Mouse (Mus musculus) forebrain, embryonic 14.5 days (tissue): ENCODE measurements around the gene Atxn1. TPM values are rescaled to one million over a fixed set of nuclear protein-coding genes. Genes with fewer than 3 reads are reported as not detected.

ENCODE experiments used
- ATAC-seq: fragments of 200-750 bp; cut with Nextera tagmentation; 2 replicates; pipeline ENCODE4 v1.8.0; 2017; ENCODE audit warnings: mild to moderate bottlenecking, moderate library complexity
- DNase-seq: peaks from one replicate; pipeline ENCODE4 v3.0.0-alpha.2; 2015; ENCODE audit warnings: low spot score
- H3K27ac ChIP-seq: fragments of 300-500 bp; sonication (generic); 2 replicates; pipeline ENCODE4 v1.5.1; 2014; ENCODE audit warnings: low read depth, mild to moderate bottlenecking, control low read depth, low read length, moderate library complexity
- H3K27me3 ChIP-seq: fragments of 300-500 bp; sonication (generic); replicated peaks from 2 replicates; pipeline ENCODE4 v1.6.1; 2014; ENCODE audit warnings: low read length, control low read depth, mixed read lengths; ENCODE audit not compliant: control insufficient read depth, insufficient read depth
- H3K36me3 ChIP-seq: fragments of 300-500 bp; sonication (generic); 2 replicates; pipeline ENCODE4 v1.6.1; 2014; ENCODE audit warnings: low read length, control low read depth; ENCODE audit not compliant: control insufficient read depth, insufficient read depth
- H3K4me1 ChIP-seq: fragments of 300-500 bp; sonication (generic); 2 replicates; pipeline ENCODE4 v1.6.1; 2014; ENCODE audit warnings: antibody characterized with exemption, low read length, control low read depth; ENCODE audit not compliant: control insufficient read depth, insufficient read depth
- H3K4me2 ChIP-seq: fragments of 300-500 bp; sonication (generic); 2 replicates; pipeline ENCODE4 v1.6.1; 2014; ENCODE audit warnings: mild to moderate bottlenecking, control low read depth, low read length
- H3K4me3 ChIP-seq: fragments of 300-500 bp; sonication (generic); 2 replicates; pipeline ENCODE4 v1.5.1; 2014; ENCODE audit warnings: low read depth, low read length, control low read depth
- H3K9ac ChIP-seq: fragments of 300-500 bp; sonication (generic); 2 replicates; pipeline ENCODE4 v1.6.1; 2014; ENCODE audit warnings: mild to moderate bottlenecking, low read length, control low read depth, moderate library complexity
- H3K9me3 ChIP-seq: fragments of 300-500 bp; sonication (generic); replicated peaks from 2 replicates; pipeline ENCODE4 v1.6.1; 2016; ENCODE audit warnings: low read length, control low read depth, mixed read lengths; ENCODE audit not compliant: control insufficient read depth
- WGBS: fragments of 180-500 bp; shearing (Covaris S2); extraction: QIAGEN DNeasy Blood & Tissue Kit; methylation state at CpG from one replicate; pipeline ENCODE4 v1.1.7; 2014; 5-methylcytosine and 5-hydroxymethylcytosine counted together
- polyA plus RNA-seq: library from polyadenylated mRNA; unstranded; fragments of >200 nt; fragmentation: Nextera tagmentation; extraction: Ambion mirVana; gene quantifications from 2 replicates; pipeline ENCODE4 v1.2.1, GENCODE M21; 2014

The Atxn1 gene
- polyA plus RNA-seq, 1 experiment from 2014 or later = 4.3 TPM

GRCm38 (mm10) chr13:45861098-45861580, 103.7 kb downstream of the Atxn1 start:
- Histone ChIP-seq H3K4me3 (no peak overlapping the region), H3K4me1 (0 out of 2 replicates have a peak, but pooled peaks cover 3% of the 10 kb centered on the region), H3K27ac (no peak overlapping the region), H3K4me2 (no peak overlapping the region), H3K36me3 (no peaks in the 10 kb centered on the region), H3K9ac (no peak overlapping the region), H3K9me3 (no peaks in the 10 kb centered on the region), H3K27me3 (no peaks in the 10 kb centered on the region)
- DNase-seq (no peak), ATAC-seq (no peak)
- 26% methylated on average over 10 of the region's 10 CpGs for WGBS

- H3K36me3 ChIP-seq = no peaks in the 10 kb centered on the region
- no peaks in the 10 kb centered on the region for H3K27me3 ChIP-seq
- 89% methylated on average over 12 of the region's 12 CpGs for WGBS
- no peak overlapping the region for H3K9ac ChIP-seq
- no peak for ATAC-seq
- DNase-seq = no peak
- H3K27ac ChIP-seq = no peak overlapping the region
- H3K4me2 ChIP-seq = no peak overlapping the region
- no peaks in the 10 kb centered on the region for H3K9me3 ChIP-seq
- 0 out of 2 replicates have a peak, but pooled peaks cover 3% of the 10 kb centered on the region for H3K4me1 ChIP-seq
- no peak overlapping the region for H3K4me3 ChIP-seq
Measured at GRCm38 (mm10) chr13:45859081-45859709, 105.6 kb downstream of the Atxn1 start.

- Histone ChIP-seq H3K9me3 (no peaks in the 10 kb centered on the region), H3K27ac (no peak overlapping the region), H3K9ac (no peak overlapping the region), H3K4me1 (0 out of 2 replicates have a peak, but pooled peaks cover 3% of the 10 kb centered on the region), H3K4me3 (no peak overlapping the region), H3K36me3 (no peaks in the 10 kb centered on the region), H3K27me3 (no peaks in the 10 kb centered on the region), H3K4me2 (no peak overlapping the region)
- ATAC-seq = no peak
- DNase-seq = no peak
- 93% methylated on average over 8 of the region's 8 CpGs for WGBS
Measured at GRCm38 (mm10) chr13:45857416-45857815, 107.4 kb downstream of the Atxn1 start.

GRCm38 (mm10) chr13:45854531-45854930, 110.3 kb downstream of the Atxn1 start:
- Histone ChIP-seq H3K9me3 (no peaks in the 10 kb centered on the region), H3K36me3 (no peaks in the 10 kb centered on the region), H3K4me3 (no peak overlapping the region), H3K27ac (no peak overlapping the region), H3K9ac (no peak overlapping the region), H3K27me3 (no peaks in the 10 kb centered on the region), H3K4me1 (no peaks in the 10 kb centered on the region), H3K4me2 (no peak overlapping the region)
- 72% methylated on average over 5 of the region's 5 CpGs for WGBS
- ATAC-seq = no peak
- DNase-seq = no peak

- no peak overlapping the region for H3K4me2 ChIP-seq
- no peak overlapping the region for H3K4me3 ChIP-seq
- no peak overlapping the region for H3K9ac ChIP-seq
- DNase-seq (no peak), ATAC-seq (no peak)
- H3K4me1 ChIP-seq = no peaks in the 10 kb centered on the region
- 77% methylated on average over 6 of the region's 6 CpGs for WGBS
- H3K27ac ChIP-seq = no peak overlapping the region
- no peaks in the 10 kb centered on the region for H3K9me3 ChIP-seq
- no peaks in the 10 kb centered on the region for H3K36me3 ChIP-seq
- no peaks in the 10 kb centered on the region for H3K27me3 ChIP-seq
Measured at GRCm38 (mm10) chr13:45853691-45854090, 111.1 kb downstream of the Atxn1 start.

- Histone ChIP-seq H3K27ac (no peak overlapping the region), H3K36me3 (no peaks in the 10 kb centered on the region), H3K4me2 (no peak overlapping the region), H3K9me3 (no peaks in the 10 kb centered on the region), H3K4me3 (no peak overlapping the region), H3K27me3 (no peaks in the 10 kb centered on the region), H3K4me1 (no peaks in the 10 kb centered on the region), H3K9ac (no peak overlapping the region)
- 93% methylated on average over 2 of the region's 2 CpGs for WGBS
- ATAC-seq (no peak), DNase-seq (no peak)
Measured at GRCm38 (mm10) chr13:45852288-45852687, 112.5 kb downstream of the Atxn1 start.

GRCm38 (mm10) chr13:45851746-45852145, 113.1 kb downstream of the Atxn1 start:
- H3K4me2 ChIP-seq = no peak overlapping the region
- 96% methylated on average over 2 of the region's 2 CpGs for WGBS
- H3K9me3 ChIP-seq = no peaks in the 10 kb centered on the region
- H3K27me3 ChIP-seq = no peaks in the 10 kb centered on the region
- no peak overlapping the region for H3K27ac ChIP-seq
- no peak overlapping the region for H3K9ac ChIP-seq
- no peak overlapping the region for H3K4me3 ChIP-seq
- DNase-seq = no peak
- H3K4me1 ChIP-seq = no peaks in the 10 kb centered on the region
- H3K36me3 ChIP-seq = no peaks in the 10 kb centered on the region
- no peak for ATAC-seq

- Histone ChIP-seq H3K4me2 (no peak overlapping the region), H3K27me3 (no peaks in the 10 kb centered on the region), H3K9me3 (no peaks in the 10 kb centered on the region), H3K4me1 (no peaks in the 10 kb centered on the region), H3K27ac (no peak overlapping the region), H3K36me3 (no peaks in the 10 kb centered on the region), H3K4me3 (no peak overlapping the region), H3K9ac (no peak overlapping the region)
- WGBS = 91% methylated on average over 4 of the region's 4 CpGs
- no peak for ATAC-seq
- no peak for DNase-seq
Measured at GRCm38 (mm10) chr13:45851156-45851555, 113.7 kb downstream of the Atxn1 start.

- H3K9ac ChIP-seq = no peak overlapping the region
- ATAC-seq (no peak), DNase-seq (no peak)
- no peaks in the 10 kb centered on the region for H3K27me3 ChIP-seq
- H3K27ac ChIP-seq = no peak overlapping the region
- WGBS = 91% methylated on average over 5 of the region's 5 CpGs
- H3K4me1 ChIP-seq = no peaks in the 10 kb centered on the region
- no peaks in the 10 kb centered on the region for H3K36me3 ChIP-seq
- H3K4me2 ChIP-seq = no peak overlapping the region
- no peak overlapping the region for H3K4me3 ChIP-seq
- no peaks in the 10 kb centered on the region for H3K9me3 ChIP-seq
Measured at GRCm38 (mm10) chr13:45850181-45850974, 114.4 kb downstream of the Atxn1 start.
